Mouse (Mus musculus): Measurements from ENCODE around the gene Ccdc92. TPM values are rescaled to one million over a fixed set of nuclear protein-coding genes. Genes with fewer than 3 reads are reported as not detected.

Ccdc92 gene
- total and polyA plus RNA-seq, 2 experiments from 2014 or later, result 43.2 to 49.4 TPM

DNA sequence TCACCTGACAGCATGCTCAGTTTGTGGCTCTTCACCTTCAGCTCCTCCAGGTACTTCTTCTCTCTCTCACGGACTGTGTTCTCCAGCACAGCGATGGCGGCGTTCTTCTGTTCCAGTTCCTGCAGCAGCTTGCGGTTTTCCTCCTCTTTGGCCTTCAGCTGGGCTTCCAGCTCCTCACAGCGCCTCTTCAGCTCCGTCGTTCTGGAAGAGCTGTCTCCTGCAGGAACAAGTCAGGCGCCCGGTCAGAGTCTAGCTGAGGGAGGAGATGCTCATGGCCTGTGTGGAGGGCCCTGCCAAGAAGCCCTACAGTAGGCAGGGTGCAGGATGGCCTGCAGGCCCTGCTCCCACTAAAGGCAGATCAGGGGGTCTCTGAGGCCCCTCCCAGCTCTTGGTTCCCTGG is 26.1 kb downstream of the Ccdc92 start:
- Histone ChIP-seq H3K4me2 (ENCODE audit: low read depth, low read length) (no peak overlapping the region), H3K4me3 (ENCODE audit: low read length) (no peak overlapping the region), H3K9ac (replicated peaks; ENCODE audit: low read length) (no peak overlapping the region), H3K27me3 (ENCODE audit: insufficient read depth, low read length) (no peaks in the 10 kb centered on the region), H3K4me1 (ENCODE audit: insufficient read depth, low read length) (no peaks in the 10 kb centered on the region; the same call in 1 of the 2 replicates), H3K36me3 (ENCODE audit: insufficient read depth, low read length) (peaks cover 34% of the 10 kb centered on the region; the same call in 1 of the 2 replicates), H3K27ac (no peak overlapping the region), H3K9me3 (ENCODE audit: low read length) (no peaks in the 10 kb centered on the region)
- no peak for ATAC-seq
- 93% methylated on average over 10 of the region's 10 CpGs for WGBS
- no peak for TF ChIP-seq CTCF (IDR thresholded peaks at IDR 0.05; ENCODE audit: low read depth)
- no peak for DNase-seq (ENCODE audit: low spot score)

DNA sequence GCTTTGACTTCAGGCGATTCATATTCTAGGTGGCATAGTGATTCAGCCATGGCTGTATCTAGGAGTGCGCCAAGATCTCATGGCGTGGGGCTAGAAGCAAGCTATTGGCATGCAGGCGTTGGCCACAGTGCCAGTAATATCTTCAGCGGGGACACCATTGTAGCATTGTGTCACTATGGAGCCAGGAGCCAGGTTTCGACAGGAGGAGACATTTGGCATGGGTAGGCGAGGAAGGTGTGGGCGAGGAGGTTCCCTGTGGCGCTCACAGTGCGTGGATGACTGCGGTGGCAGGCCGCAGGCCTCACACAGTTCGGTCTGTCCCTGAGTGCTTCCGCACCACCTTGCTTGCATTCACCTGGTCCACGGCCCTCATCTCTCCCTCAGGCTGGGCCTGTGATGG is 27.0 kb downstream of the Ccdc92 start:
- Histone ChIP-seq H3K9ac (replicated peaks; ENCODE audit: low read length) (no peak overlapping the region), H3K27me3 (ENCODE audit: insufficient read depth, low read length) (no peaks in the 10 kb centered on the region), H3K4me3 (ENCODE audit: low read length) (no peak overlapping the region), H3K36me3 (ENCODE audit: insufficient read depth, low read length) (peaks cover 34% of the 10 kb centered on the region; the same call in 1 of the 2 replicates), H3K9me3 (ENCODE audit: low read length) (no peaks in the 10 kb centered on the region), H3K27ac (no peak overlapping the region), H3K4me1 (ENCODE audit: insufficient read depth, low read length) (no peaks in the 10 kb centered on the region), H3K4me2 (ENCODE audit: low read depth, low read length) (no peak overlapping the region)
- no peak for TF ChIP-seq CTCF (IDR thresholded peaks at IDR 0.05; ENCODE audit: low read depth)
- DNase-seq (ENCODE audit: low spot score), result no peak
- 91% methylated on average over 15 of the region's 15 CpGs for WGBS
- no peak for ATAC-seq

DNA sequence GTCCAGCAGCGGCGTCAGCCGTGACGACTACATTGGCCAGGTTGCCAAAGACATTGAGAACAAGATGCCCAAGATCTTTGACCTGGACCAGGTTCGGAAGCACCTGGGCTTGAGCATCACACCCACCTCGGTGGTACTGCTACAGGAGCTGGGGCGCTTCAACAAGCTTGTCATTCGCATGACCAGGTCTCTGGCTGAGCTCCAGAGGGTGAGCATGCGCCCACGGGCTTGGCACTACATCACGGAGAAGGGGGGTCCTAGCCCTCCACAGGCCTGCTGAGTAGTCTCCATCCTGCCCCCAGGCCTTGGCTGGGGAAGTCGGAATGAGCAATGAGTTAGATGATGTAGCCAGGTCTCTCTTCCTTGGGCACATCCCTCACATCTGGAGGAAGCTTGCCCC is 31.9 kb downstream of the Ccdc92 start:
- Histone ChIP-seq H3K4me2 (ENCODE audit: low read depth, low read length) (no peak overlapping the region), H3K27ac (no peak overlapping the region), H3K27me3 (ENCODE audit: insufficient read depth, low read length) (no peaks in the 10 kb centered on the region), H3K36me3 (ENCODE audit: insufficient read depth, low read length) (peaks cover 11% of the 10 kb centered on the region; the same call in 1 of the 2 replicates), H3K4me3 (ENCODE audit: low read length) (no peak overlapping the region), H3K4me1 (ENCODE audit: insufficient read depth, low read length) (no peaks in the 10 kb centered on the region), H3K9ac (replicated peaks; ENCODE audit: low read length) (no peak overlapping the region), H3K9me3 (ENCODE audit: low read length) (no peaks in the 10 kb centered on the region)
- no peak for TF ChIP-seq CTCF (IDR thresholded peaks at IDR 0.05; ENCODE audit: low read depth)
- ATAC-seq, result no peak
- 80% methylated on average over 12 of the region's 12 CpGs for WGBS
- DNase-seq (ENCODE audit: low spot score), result peak; percentile 33

DNA sequence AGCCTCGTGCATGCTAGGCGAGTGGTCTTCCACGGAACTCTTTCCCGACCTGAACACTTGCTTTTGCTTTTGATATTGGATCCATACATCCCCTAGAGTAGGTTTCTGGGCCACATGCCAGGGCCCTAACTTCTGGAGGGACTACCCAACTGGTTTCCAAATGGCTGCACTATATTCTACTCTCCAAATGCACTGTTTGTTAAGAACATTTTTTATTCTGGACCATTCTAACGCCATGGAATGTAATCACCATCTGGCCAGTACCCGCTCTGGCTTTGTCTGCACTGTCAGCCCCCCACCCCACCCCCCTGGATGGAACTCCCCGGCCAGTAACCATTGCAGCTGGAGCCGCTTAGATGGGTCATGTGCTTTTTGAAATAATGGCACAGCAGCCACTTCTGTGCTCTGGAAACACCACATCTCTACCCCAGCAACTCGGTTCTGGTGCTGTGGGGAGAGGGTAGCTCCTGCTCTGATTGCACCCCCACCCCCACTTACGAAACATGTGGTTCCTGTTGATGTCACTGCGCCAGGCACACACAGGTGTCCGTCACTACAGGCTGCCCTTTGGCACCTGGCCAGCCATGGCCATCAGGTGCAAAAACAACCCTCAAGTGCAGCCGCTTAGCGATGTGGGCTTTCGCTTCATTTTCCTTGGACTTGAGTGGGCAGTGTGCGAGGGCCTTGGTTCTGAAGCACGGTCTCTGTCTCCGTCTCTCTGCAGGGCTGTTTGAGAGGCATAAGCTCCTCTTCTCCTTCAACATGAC is 39.9 kb downstream of the Ccdc92 start:
- Histone ChIP-seq H3K9me3 (ENCODE audit: low read length) (no peaks in the 10 kb centered on the region), H3K4me3 (ENCODE audit: low read length) (no peak overlapping the region), H3K36me3 (ENCODE audit: insufficient read depth, low read length) (no peaks in the 10 kb centered on the region), H3K27me3 (ENCODE audit: insufficient read depth, low read length) (no peaks in the 10 kb centered on the region), H3K4me2 (ENCODE audit: low read depth, low read length) (no peak overlapping the region), H3K4me1 (ENCODE audit: insufficient read depth, low read length) (no peaks in the 10 kb centered on the region), H3K9ac (replicated peaks; ENCODE audit: low read length) (no peak overlapping the region), H3K27ac (no peak overlapping the region)
- no peak; the same call in 1 of the 2 replicates for ATAC-seq
- no peak for TF ChIP-seq CTCF (IDR thresholded peaks at IDR 0.05; ENCODE audit: low read depth)
- WGBS, result 64% methylated on average over 18 of the region's 18 CpGs
- DNase-seq (ENCODE audit: low spot score), result no peak

DNA sequence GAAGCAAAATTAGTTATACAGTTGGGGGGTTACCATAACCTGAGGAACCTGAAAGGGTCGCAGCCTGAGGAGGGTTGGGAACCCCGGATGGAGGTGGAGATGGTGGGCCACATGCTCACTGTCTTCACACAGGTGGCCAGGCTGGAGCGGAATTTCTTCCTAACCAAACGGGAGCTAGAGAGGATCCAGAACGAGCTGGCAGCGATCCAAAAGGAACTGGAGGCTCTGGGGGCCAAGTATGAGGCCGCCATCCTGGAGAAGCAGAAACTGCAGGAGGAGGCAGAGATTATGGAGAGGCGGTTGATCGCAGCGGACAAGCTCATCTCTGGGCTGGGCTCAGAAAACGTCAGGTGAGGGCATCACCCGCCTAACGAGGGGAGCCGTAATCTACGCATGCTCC is 45.2 kb downstream of the Ccdc92 start:
- no peak overlapping the region for H3K27ac ChIP-seq
- H3K4me2 ChIP-seq (ENCODE audit: low read depth, low read length), result no peak overlapping the region
- H3K4me1 ChIP-seq (ENCODE audit: insufficient read depth, low read length), result no peaks in the 10 kb centered on the region
- no peak for TF ChIP-seq CTCF (IDR thresholded peaks at IDR 0.05; ENCODE audit: low read depth)
- no peaks in the 10 kb centered on the region for H3K27me3 ChIP-seq (ENCODE audit: insufficient read depth, low read length)
- WGBS, result 82% methylated on average over 15 of the region's 15 CpGs
- no peaks in the 10 kb centered on the region for H3K9me3 ChIP-seq (ENCODE audit: low read length)
- no peak for DNase-seq (ENCODE audit: low spot score)
- no peaks in the 10 kb centered on the region for H3K36me3 ChIP-seq (ENCODE audit: insufficient read depth, low read length)
- ATAC-seq, result no peak
- no peak overlapping the region for H3K9ac ChIP-seq (replicated peaks; ENCODE audit: low read length)
- no peak overlapping the region for H3K4me3 ChIP-seq (ENCODE audit: low read length)

DNA sequence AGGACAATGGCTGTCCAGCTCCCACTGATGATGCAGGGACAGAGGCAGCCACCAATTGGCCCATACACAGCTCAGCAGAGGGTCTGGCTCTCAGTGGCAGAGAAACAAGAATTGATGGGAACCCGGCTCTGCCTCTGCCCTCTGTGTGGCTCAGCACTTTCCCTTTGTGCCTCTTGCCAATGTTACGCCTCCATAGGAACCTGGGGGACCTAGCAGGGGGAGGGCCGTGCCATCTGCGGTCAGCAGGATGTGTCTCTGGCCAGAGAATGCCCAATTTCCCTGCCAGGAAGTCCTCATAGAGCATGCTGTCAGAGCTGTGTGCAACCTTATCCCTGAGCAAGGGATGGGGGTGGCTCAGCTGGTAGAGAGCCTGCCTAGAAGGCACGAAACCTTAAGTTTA is 47.4 kb downstream of the Ccdc92 start:
- Histone ChIP-seq H3K4me1 (ENCODE audit: insufficient read depth, low read length) (no peaks in the 10 kb centered on the region), H3K27ac (no peak overlapping the region), H3K4me2 (ENCODE audit: low read depth, low read length) (no peak overlapping the region), H3K36me3 (ENCODE audit: insufficient read depth, low read length) (no peaks in the 10 kb centered on the region), H3K9me3 (ENCODE audit: low read length) (no peaks in the 10 kb centered on the region), H3K4me3 (ENCODE audit: low read length) (no peak overlapping the region), H3K27me3 (ENCODE audit: insufficient read depth, low read length) (no peaks in the 10 kb centered on the region), H3K9ac (replicated peaks; ENCODE audit: low read length) (no peak overlapping the region)
- ATAC-seq (peak; percentile 73; the same call in 1 of the 2 replicates), DNase-seq (ENCODE audit: low spot score) (peak; percentile 46)
- TF ChIP-seq CTCF (IDR thresholded peaks at IDR 0.05; ENCODE audit: low read depth), result no peak
- WGBS, result 43% methylated on average over 5 of the region's 5 CpGs

DNA sequence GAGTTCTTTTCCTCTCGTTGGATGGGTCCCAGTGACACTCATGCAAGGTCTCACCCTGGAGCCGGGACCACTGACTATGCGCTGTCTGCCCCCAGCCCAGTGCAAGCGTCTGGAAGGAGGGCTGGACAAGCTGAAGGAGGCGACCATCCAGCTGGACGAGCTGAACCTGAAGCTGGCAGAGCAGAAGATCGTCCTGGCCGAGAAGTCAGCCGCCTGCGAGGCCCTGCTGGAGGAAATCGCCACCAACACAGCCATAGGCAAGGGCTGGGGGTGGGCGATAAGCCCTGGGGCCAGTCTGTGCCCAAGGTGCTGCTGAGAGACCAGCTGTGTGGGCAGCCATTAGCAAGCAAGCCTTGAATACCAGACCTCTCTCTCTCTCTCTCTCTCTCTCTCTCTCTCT is 49.8 kb downstream of the Ccdc92 start:
- WGBS, result 74% methylated on average over 12 of the region's 12 CpGs
- no peak for TF ChIP-seq CTCF (IDR thresholded peaks at IDR 0.05; ENCODE audit: low read depth)
- H3K9me3 ChIP-seq (ENCODE audit: low read length), result no peaks in the 10 kb centered on the region
- no peaks in the 10 kb centered on the region for H3K4me1 ChIP-seq (ENCODE audit: insufficient read depth, low read length)
- ATAC-seq (no peak), DNase-seq (ENCODE audit: low spot score) (no peak)
- no peak overlapping the region for H3K4me3 ChIP-seq (ENCODE audit: low read length)
- H3K27me3 ChIP-seq (ENCODE audit: insufficient read depth, low read length), result no peaks in the 10 kb centered on the region
- no peak overlapping the region for H3K9ac ChIP-seq (replicated peaks; ENCODE audit: low read length)
- H3K36me3 ChIP-seq (ENCODE audit: insufficient read depth, low read length), result no peaks in the 10 kb centered on the region
- no peak overlapping the region for H3K27ac ChIP-seq
- no peak overlapping the region for H3K4me2 ChIP-seq (ENCODE audit: low read depth, low read length)
